Mouse (Mus musculus): Measurements from ENCODE around the gene Wfdc21.

Wfdc21 gene

GRCm38 (mm10) chr11:83753581-83754181, 6.9 kb downstream of the Wfdc21 start, which contains the start of gene Heatr6:
Gene Heatr6 (plus strand): TSS chr11:83753696.
- peak; percentile 94 for DNase-seq (ENCODE audit: low spot score)

- no peak for DNase-seq (ENCODE audit: low spot score)
Measured at GRCm38 (mm10) chr11:83754227-83754626, 7.5 kb downstream of the Wfdc21 start.

- DNase-seq (ENCODE audit: low spot score), result no peak
Measured at GRCm38 (mm10) chr11:83767306-83767705, 20.6 kb downstream of the Wfdc21 start.

GRCm38 (mm10) chr11:83768976-83769375, 22.2 kb downstream of the Wfdc21 start:
- DNase-seq (ENCODE audit: low spot score), result no peak

GRCm38 (mm10) chr11:83771014-83771413, 24.3 kb downstream of the Wfdc21 start:
- DNase-seq (ENCODE audit: low spot score), result no peak

- no peak for DNase-seq (ENCODE audit: low spot score)
Measured at GRCm38 (mm10) chr11:83772341-83772740, 25.6 kb downstream of the Wfdc21 start.

GRCm38 (mm10) chr11:83773691-83774090, 27.0 kb downstream of the Wfdc21 start:
- DNase-seq (ENCODE audit: low spot score), result no peak

GRCm38 (mm10) chr11:83774324-83774723, 27.6 kb downstream of the Wfdc21 start:
- no peak for DNase-seq (ENCODE audit: low spot score)

GRCm38 (mm10) chr11:83776798-83777197, 30.1 kb downstream of the Wfdc21 start:
- DNase-seq (ENCODE audit: low spot score), result no peak

GRCm38 (mm10) chr11:83783931-83784600, 37.3 kb downstream of the Wfdc21 start:
- no peak for DNase-seq (ENCODE audit: low spot score)

- peak; percentile 16 for DNase-seq (ENCODE audit: low spot score)
Measured at GRCm38 (mm10) chr11:83784661-83785060, 37.9 kb downstream of the Wfdc21 start.

- peak; percentile 86 for DNase-seq (ENCODE audit: low spot score)
Measured at GRCm38 (mm10) chr11:83785366-83785765, 38.6 kb downstream of the Wfdc21 start.

GRCm38 (mm10) chr11:83786835-83787234, 40.1 kb downstream of the Wfdc21 start:
- DNase-seq (ENCODE audit: low spot score), result no peak

- DNase-seq (ENCODE audit: low spot score), result no peak
Measured at GRCm38 (mm10) chr11:83787401-83788021, 40.8 kb downstream of the Wfdc21 start.

GRCm38 (mm10) chr11:83788331-83788730, 41.6 kb downstream of the Wfdc21 start:
- DNase-seq (ENCODE audit: low spot score), result no peak

GRCm38 (mm10) chr11:83789259-83789658, 42.5 kb downstream of the Wfdc21 start:
- peak; percentile 21 for DNase-seq (ENCODE audit: low spot score)

- DNase-seq (ENCODE audit: low spot score), result no peak
Measured at GRCm38 (mm10) chr11:83791133-83791532, 44.4 kb downstream of the Wfdc21 start.

- DNase-seq (ENCODE audit: low spot score), result no peak
Measured at GRCm38 (mm10) chr11:83792316-83792914, 45.7 kb downstream of the Wfdc21 start.

GRCm38 (mm10) chr11:83793264-83793663, 46.5 kb downstream of the Wfdc21 start:
- DNase-seq (ENCODE audit: low spot score), result no peak

GRCm38 (mm10) chr11:83796112-83796511, 49.4 kb downstream of the Wfdc21 start:
- DNase-seq (ENCODE audit: low spot score), result no peak

GRCm38 (mm10) chr11:83796980-83797608, 50.4 kb downstream of the Wfdc21 start:
- DNase-seq (ENCODE audit: low spot score), result no peak

- no peak for DNase-seq (ENCODE audit: low spot score)
Measured at GRCm38 (mm10) chr11:83799871-83800430, 53.2 kb downstream of the Wfdc21 start.
